Mouse (Mus musculus) thymus, adult 2 months (tissue): ENCODE data around the gene Trip6. TPM values are rescaled to one million over a fixed set of nuclear protein-coding genes. Genes with fewer than 3 reads are reported as not detected.

Experiments used
- DNase-seq: peaks from one replicate; pipeline ENCODE4 v3.0.0; 2021
- H3K27ac ChIP-seq: fragments of 200-500 bp; 2 replicates; pipeline ENCODE4 v1.5.1; 2012; ENCODE audit warnings: low read length, control low read depth; ENCODE audit not compliant: control insufficient read depth, insufficient read depth
- H3K27me3 ChIP-seq: fragments of 200-500 bp; 2 replicates; pipeline ENCODE4 v1.6.1; 2012; ENCODE audit warnings: mild to moderate bottlenecking, low read length, moderate library complexity, mixed read lengths; ENCODE audit not compliant: control insufficient read depth, insufficient read depth
- H3K36me3 ChIP-seq: fragments of 200-500 bp; 2 replicates; pipeline ENCODE4 v1.6.1; 2012; ENCODE audit warnings: mild to moderate bottlenecking, low read length, moderate library complexity; ENCODE audit not compliant: control insufficient read depth, insufficient read depth
- H3K4me1 ChIP-seq: fragments of 200-500 bp; replicated peaks from 2 replicates; pipeline ENCODE4 v1.6.1; 2012; ENCODE audit warnings: low read length; ENCODE audit not compliant: control insufficient read depth, insufficient read depth
- H3K4me3 ChIP-seq: fragments of 200-500 bp; 2 replicates; pipeline ENCODE4 v1.5.1; 2012; ENCODE audit warnings: mild to moderate bottlenecking, low read length, control low read depth, moderate library complexity; ENCODE audit not compliant: control insufficient read depth, insufficient read depth
- CTCF ChIP-seq: fragments of 200-500 bp; IDR thresholded peaks from 2 replicates; pipeline ENCODE4 v1.5.1; 2012; ENCODE audit warnings: mild to moderate bottlenecking, control low read depth, low read length, moderate library complexity, borderline replicate concordance; ENCODE audit not compliant: control insufficient read depth, poor library complexity, insufficient read depth; ENCODE audit errors: extremely low read depth
- POLR2A ChIP-seq: fragments of 200-500 bp; IDR thresholded peaks from 2 replicates; pipeline ENCODE4 v1.6.1; 2012; ENCODE audit warnings: mild to moderate bottlenecking, low read length, control low read depth, moderate library complexity; ENCODE audit not compliant: control insufficient read depth, poor library complexity, insufficient read depth; ENCODE audit errors: extremely low read depth
- WGBS: fragments of 180-500 bp; shearing (Covaris S2); methylation state at CpG from one replicate; pipeline ENCODE4 v1.1.7; 2018; 5-methylcytosine and 5-hydroxymethylcytosine counted together
- polyA plus RNA-seq: library from polyadenylated mRNA; depleted of rRNA; stranded (reverse); fragments of >200 nt; gene quantifications from 2 replicates; pipeline ENCODE4 v1.2.3, GENCODE M21; 2012

The Trip6 gene
- polyA plus RNA-seq, 1 experiment, result 28.0 TPM

- H3K4me3 ChIP-seq, result peak overlapping the region; percentile 5; the same call in 1 of the 2 replicates
- DNase-seq, result no peak
- H3K27ac ChIP-seq, result no peak overlapping the region
- whole genome bisulfite sequencing, result 7% methylated on average over 55 of the region's 55 CpGs
- 0 out of 2 replicates have a peak, but pooled peaks cover 4% of the 10 kb centered on the region for H3K4me1 ChIP-seq
- peaks cover 7% of the 10 kb centered on the region for H3K27me3 ChIP-seq
- TF ChIP-seq POLR2A, result no peak
- no peak for TF ChIP-seq CTCF
- H3K36me3 ChIP-seq, result no peaks in the 10 kb centered on the region
These were observed 36.2 kb upstream of the Trip6 start for GRCm38 (mm10) chr5:137350205-137351057.

- peak within 1 kb of the TSS; percentile 5; the same call in 1 of the 2 replicates for H3K4me3 ChIP-seq
- DNase-seq, result no peak
- no peak within 1 kb of the TSS for H3K27ac ChIP-seq
- H3K27me3 ChIP-seq, result peaks cover 7% of the 10 kb centered on the region
- TF ChIP-seq CTCF (no peak), POLR2A (no peak)
- 0 out of 2 replicates have a peak, but pooled peaks cover 4% of the 10 kb centered on the region for H3K4me1 ChIP-seq
- H3K36me3 ChIP-seq, result no peaks in the 10 kb centered on the region
- 5% methylated on average over 31 of the region's 32 CpGs for WGBS
These were observed 35.4 kb upstream of the Trip6 start, which contains the start of gene Ephb4 for GRCm38 (mm10) chr5:137349384-137350204. Gene Ephb4 (plus strand): TSS chr5:137350109.

GRCm38 (mm10) chr5:137348482-137349383 lies 34.5 kb upstream of the Trip6 start:
- WGBS, result 12% methylated on average over 33 of the region's 33 CpGs
- peaks cover 7% of the 10 kb centered on the region for H3K27me3 ChIP-seq

GRCm38 (mm10) chr5:137347856-137348255 lies 33.7 kb upstream of the Trip6 start:
- no peak overlapping the region for H3K4me3 ChIP-seq
- TF ChIP-seq POLR2A (no peak), CTCF (no peak)
- H3K27me3 ChIP-seq, result peaks cover 7% of the 10 kb centered on the region
- H3K4me1 ChIP-seq, result 0 out of 2 replicates have a peak, but pooled peaks cover 4% of the 10 kb centered on the region
- 86% methylated on average over 7 of the region's 7 CpGs for WGBS
- no peak for DNase-seq
- H3K27ac ChIP-seq, result no peak overlapping the region
- no peaks in the 10 kb centered on the region for H3K36me3 ChIP-seq

More at GRCm38 (mm10) chr5:137348482-137349383, 34.5 kb upstream of the Trip6 start:
- Histone ChIP-seq H3K27ac (no peak overlapping the region), H3K4me3 (no peak overlapping the region), H3K36me3 (no peaks in the 10 kb centered on the region), H3K4me1 (0 out of 2 replicates have a peak, but pooled peaks cover 4% of the 10 kb centered on the region)
- no peak for DNase-seq
- no peak for TF ChIP-seq CTCF
- TF ChIP-seq POLR2A, result no peak

- DNase-seq, result no peak
- H3K36me3 ChIP-seq, result no peaks in the 10 kb centered on the region
- WGBS, result 92% methylated on average over 4 of the region's 4 CpGs
- no peak overlapping the region for H3K4me3 ChIP-seq
- H3K4me1 ChIP-seq, result 0 out of 2 replicates have a peak, but pooled peaks cover 4% of the 10 kb centered on the region
- peaks cover 7% of the 10 kb centered on the region for H3K27me3 ChIP-seq
- no peak overlapping the region for H3K27ac ChIP-seq
- no peak for TF ChIP-seq CTCF
- no peak for TF ChIP-seq POLR2A
These were observed 32.8 kb upstream of the Trip6 start for GRCm38 (mm10) chr5:137346983-137347382.

- no peak overlapping the region for H3K4me3 ChIP-seq
- no peak overlapping the region for H3K27ac ChIP-seq
- H3K27me3 ChIP-seq, result peaks cover 7% of the 10 kb centered on the region
- TF ChIP-seq POLR2A (no peak), CTCF (no peak)
- no peaks in the 10 kb centered on the region for H3K36me3 ChIP-seq
- 94% methylated on average over 1 of the region's 1 CpGs for WGBS
- DNase-seq, result no peak
- H3K4me1 ChIP-seq, result 0 out of 2 replicates have a peak, but pooled peaks cover 4% of the 10 kb centered on the region
These were observed 32.2 kb upstream of the Trip6 start for GRCm38 (mm10) chr5:137346388-137346787.
